Mouse (Mus musculus) forebrain, embryonic 11.5 days (tissue): ENCODE data around the gene Hist1h2bh. TPM values are rescaled to one million over a fixed set of nuclear protein-coding genes. Genes with fewer than 3 reads are reported as not detected.

Experiments used
- ATAC-seq: fragments of 200-750 bp; cut with Nextera tagmentation; replicated peaks from 2 replicates; pipeline ENCODE4 v1.8.0; 2017; ENCODE audit warnings: moderate TSS enrichment; ENCODE audit not compliant: low FRiP score
- DNase-seq: peaks from one replicate; pipeline ENCODE4 v3.0.0-alpha.2; 2017; ENCODE audit warnings: low spot score
- H3K27ac ChIP-seq: fragments of 300-500 bp; sonication (generic); 2 replicates; pipeline ENCODE4 v1.5.1; 2014; ENCODE audit warnings: low read depth, low read length
- H3K27me3 ChIP-seq: fragments of 300-500 bp; sonication (generic); 2 replicates; pipeline ENCODE4 v1.6.1; 2014; ENCODE audit warnings: mild to moderate bottlenecking, low read length, mixed read lengths; ENCODE audit not compliant: control insufficient read depth, insufficient read depth
- H3K36me3 ChIP-seq: fragments of 300-500 bp; sonication (generic); 2 replicates; pipeline ENCODE4 v1.6.1; 2014; ENCODE audit warnings: mild to moderate bottlenecking, low read length, moderate library complexity, mixed read lengths; ENCODE audit not compliant: control insufficient read depth, insufficient read depth
- H3K4me1 ChIP-seq: fragments of 300-500 bp; sonication (generic); replicated peaks from 2 replicates; pipeline ENCODE4 v1.6.1; 2014; ENCODE audit warnings: low read length, mixed read lengths; ENCODE audit not compliant: control insufficient read depth, insufficient read depth
- H3K4me2 ChIP-seq: fragments of 300-500 bp; sonication (generic); 2 replicates; pipeline ENCODE4 v1.6.1; 2014; ENCODE audit warnings: low read depth, mild to moderate bottlenecking, low read length, moderate library complexity, mixed read lengths; ENCODE audit not compliant: severe bottlenecking
- H3K4me3 ChIP-seq: fragments of 300-500 bp; sonication (generic); 2 replicates; pipeline ENCODE4 v1.5.1; 2014; ENCODE audit warnings: low read depth, low read length
- H3K9ac ChIP-seq: fragments of 300-500 bp; sonication (generic); 2 replicates; pipeline ENCODE4 v1.6.1; 2014; ENCODE audit warnings: low read length
- H3K9me3 ChIP-seq: fragments of 300-500 bp; sonication (generic); 2 replicates; pipeline ENCODE4 v1.6.1; 2016; ENCODE audit warnings: low read length, mixed read lengths; ENCODE audit not compliant: control insufficient read depth
- WGBS: fragments of 180-500 bp; shearing (Covaris S2); extraction: QIAGEN DNeasy Blood & Tissue Kit; methylation state at CpG from one replicate; pipeline ENCODE4 v1.1.7; 2014; 5-methylcytosine and 5-hydroxymethylcytosine counted together
- polyA plus RNA-seq: library from polyadenylated mRNA; unstranded; fragments of >200 nt; fragmentation: Nextera tagmentation; extraction: Ambion mirVana; gene quantifications from 2 replicates; pipeline ENCODE4 v1.2.1, GENCODE M21; 2014

Hist1h2bh gene
- polyA plus RNA-seq, 1 experiment from 2014 or later: 1.2 TPM

- WGBS: under 1% methylated on average over 20 of the region's 20 CpGs
These were observed 12.9 kb downstream of the Hist1h2bh start for GRCm38 (mm10) chr13:23530181-23530900.

GRCm38 (mm10) chr13:23529480-23530165, 13.6 kb downstream of the Hist1h2bh start:
- 36% methylated on average over 2 of the region's 2 CpGs for WGBS
- H3K9me3 ChIP-seq: no peaks in the 10 kb centered on the region
- H3K4me1 ChIP-seq: peaks cover 5% of the 10 kb centered on the region; the same call in 1 of the 2 replicates
- no peaks in the 10 kb centered on the region for H3K36me3 ChIP-seq
- ATAC-seq: no peak
- no peak for DNase-seq
- peak overlapping the region; percentile 99 for H3K27ac ChIP-seq
- H3K4me2 ChIP-seq: peak overlapping the region; percentile 52
- H3K27me3 ChIP-seq: no peaks in the 10 kb centered on the region
- H3K4me3 ChIP-seq: peak overlapping the region; percentile 57
- H3K9ac ChIP-seq: peak overlapping the region; percentile 96

More at GRCm38 (mm10) chr13:23530181-23530900, 12.9 kb downstream of the Hist1h2bh start:
- H3K27ac ChIP-seq: peak overlapping the region; percentile 99
- no peak for ATAC-seq
- peak; percentile 74 for DNase-seq
- peak overlapping the region; percentile 52 for H3K4me2 ChIP-seq
- peak overlapping the region; percentile 57 for H3K4me3 ChIP-seq
- H3K4me1 ChIP-seq: peaks cover 3% of the 10 kb centered on the region; the same call in 1 of the 2 replicates
- H3K9ac ChIP-seq: peak overlapping the region; percentile 96
- H3K9me3 ChIP-seq: no peaks in the 10 kb centered on the region
- H3K36me3 ChIP-seq: no peaks in the 10 kb centered on the region
- no peaks in the 10 kb centered on the region for H3K27me3 ChIP-seq

GRCm38 (mm10) chr13:23529005-23529404, 14.2 kb downstream of the Hist1h2bh start:
- Histone ChIP-seq H3K4me3 (no peak overlapping the region), H3K9me3 (no peaks in the 10 kb centered on the region), H3K27me3 (no peaks in the 10 kb centered on the region), H3K9ac (peak overlapping the region; percentile 8; the same call in 1 of the 2 replicates), H3K4me2 (0 out of 2 replicates have a peak overlapping the region, but pooled peaks have one; percentile 18), H3K4me1 (peaks cover 5% of the 10 kb centered on the region; the same call in 1 of the 2 replicates), H3K27ac (no peak overlapping the region), H3K36me3 (no peaks in the 10 kb centered on the region)
- WGBS: 88% methylated on average over 5 of the region's 5 CpGs
- DNase-seq (no peak), ATAC-seq (no peak)

GRCm38 (mm10) chr13:23526312-23526711, 16.9 kb downstream of the Hist1h2bh start:
- Histone ChIP-seq H3K27ac (0 out of 2 replicates have a peak overlapping the region, but pooled peaks have one; percentile 25), H3K4me3 (peak overlapping the region; percentile 31), H3K9ac (peak overlapping the region; percentile 31; the same call in 1 of the 2 replicates), H3K36me3 (no peaks in the 10 kb centered on the region), H3K4me2 (peak overlapping the region; percentile 45), H3K9me3 (no peaks in the 10 kb centered on the region), H3K4me1 (0 out of 2 replicates have a peak, but pooled peaks cover 2% of the 10 kb centered on the region), H3K27me3 (no peaks in the 10 kb centered on the region)
- under 1% methylated on average over 17 of the region's 17 CpGs for WGBS
- ATAC-seq (peak; percentile 47), DNase-seq (peak; percentile 94)

GRCm38 (mm10) chr13:23525901-23526300, 17.3 kb downstream of the Hist1h2bh start:
- no peak overlapping the region for H3K27ac ChIP-seq

GRCm38 (mm10) chr13:23524654-23525053, 18.5 kb downstream of the Hist1h2bh start:
- peak; percentile 48; the same call in 1 of the 2 replicates for ATAC-seq

More at GRCm38 (mm10) chr13:23525901-23526300, 17.3 kb downstream of the Hist1h2bh start:
- H3K4me3 ChIP-seq: peak overlapping the region; percentile 31
- H3K9ac ChIP-seq: peak overlapping the region; percentile 37
- DNase-seq (peak; percentile 72), ATAC-seq (no peak)
- H3K27me3 ChIP-seq: no peaks in the 10 kb centered on the region
- no peaks in the 10 kb centered on the region for H3K9me3 ChIP-seq
- H3K4me1 ChIP-seq: 0 out of 2 replicates have a peak, but pooled peaks cover 2% of the 10 kb centered on the region
- no peaks in the 10 kb centered on the region for H3K36me3 ChIP-seq
- peak overlapping the region; percentile 45 for H3K4me2 ChIP-seq
- 2% methylated on average over 10 of the region's 10 CpGs for WGBS

GRCm38 (mm10) chr13:23523976-23524375, 19.2 kb downstream of the Hist1h2bh start:
- DNase-seq (no peak), ATAC-seq (no peak)
- no peak overlapping the region for H3K9ac ChIP-seq
- H3K9me3 ChIP-seq: no peaks in the 10 kb centered on the region
- WGBS: 60% methylated on average over 5 of the region's 5 CpGs
- H3K27me3 ChIP-seq: no peaks in the 10 kb centered on the region
- 0 out of 2 replicates have a peak, but pooled peaks cover 2% of the 10 kb centered on the region for H3K4me1 ChIP-seq
- H3K4me2 ChIP-seq: no peak overlapping the region
- no peak overlapping the region for H3K27ac ChIP-seq
- no peak overlapping the region for H3K4me3 ChIP-seq
- H3K36me3 ChIP-seq: no peaks in the 10 kb centered on the region

More at GRCm38 (mm10) chr13:23524654-23525053, 18.5 kb downstream of the Hist1h2bh start:
- H3K4me3 ChIP-seq: no peak overlapping the region
- no peak overlapping the region for H3K9ac ChIP-seq
- DNase-seq: peak; percentile 94
- H3K27me3 ChIP-seq: no peaks in the 10 kb centered on the region
- no peaks in the 10 kb centered on the region for H3K36me3 ChIP-seq
- WGBS: 6% methylated on average over 5 of the region's 5 CpGs
- no peak overlapping the region for H3K4me2 ChIP-seq
- H3K4me1 ChIP-seq: 0 out of 2 replicates have a peak, but pooled peaks cover 2% of the 10 kb centered on the region
- H3K27ac ChIP-seq: no peak overlapping the region
- no peaks in the 10 kb centered on the region for H3K9me3 ChIP-seq

DNA sequence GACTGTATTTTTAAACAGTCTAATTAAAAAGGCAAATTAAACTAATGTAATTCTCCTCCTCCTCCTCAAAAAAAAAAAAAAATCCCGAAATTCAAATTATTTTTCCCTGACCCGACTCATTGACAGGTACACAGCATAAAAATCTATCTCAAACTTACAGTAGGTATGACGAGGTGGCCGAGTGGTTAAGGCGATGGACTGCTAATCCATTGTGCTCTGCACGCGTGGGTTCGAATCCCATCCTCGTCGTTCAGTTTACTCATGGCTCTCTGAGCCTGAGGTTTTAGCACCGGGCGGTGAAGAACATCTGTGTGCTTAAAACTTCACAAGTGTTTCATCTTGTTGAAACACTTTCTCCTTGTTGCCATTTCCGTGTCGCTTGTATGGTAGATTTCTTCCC, 21.5 kb downstream of the Hist1h2bh start:
- ATAC-seq (no peak), DNase-seq (peak; percentile 84)
- H3K9ac ChIP-seq: no peak overlapping the region
- H3K9me3 ChIP-seq: no peaks in the 10 kb centered on the region
- no peaks in the 10 kb centered on the region for H3K36me3 ChIP-seq
- H3K4me2 ChIP-seq: no peak overlapping the region
- H3K27me3 ChIP-seq: no peaks in the 10 kb centered on the region
- H3K4me3 ChIP-seq: no peak overlapping the region
- WGBS: under 1% methylated on average over 14 of the region's 14 CpGs
- H3K4me1 ChIP-seq: 0 out of 2 replicates have a peak, but pooled peaks cover 2% of the 10 kb centered on the region
- H3K27ac ChIP-seq: no peak overlapping the region
